Mouse (Mus musculus): Measurements from ENCODE around the gene Lmo3.

GRCm38 (mm10) chr6:138563416-138563815 is 18.4 kb downstream of the Lmo3 start:
- TF ChIP-seq POLR2A (IDR thresholded peaks at IDR 0.05; ENCODE audit: control insufficient read depth, extremely low read depth, insufficient read depth, low read length, poor library complexity) (no peak), CTCF (IDR thresholded peaks at IDR 0.05; ENCODE audit: borderline replicate concordance, control insufficient read depth, extremely low read depth, insufficient read depth, low read length, poor library complexity) (no peak)

Data from thymus, adult 2 months (tissue).